Mouse (Mus musculus): ENCODE measurements at regions not wholly inside any gene's neighbourhood (a gene's known extent, or its start where the extent isn't known, plus 50 kb on each side); places are given as distances from the start of the nearest gene placed in this dataset.

- no peak for DNase-seq
Measured at GRCm38 (mm10) chr4:91180241-91181096, 220.1 kb downstream of the Elavl2 start.

- DNase-seq: no peak
Measured at GRCm38 (mm10) chr4:91164280-91165121, 236.1 kb downstream of the Elavl2 start.

GRCm38 (mm10) chr4:91157047-91157446 lies 243.5 kb downstream of the Elavl2 start:
- no peak for DNase-seq

GRCm38 (mm10) chr4:91144666-91145065 lies 255.9 kb downstream of the Elavl2 start:
- DNase-seq: no peak

- DNase-seq: no peak
Measured at GRCm38 (mm10) chr4:91143906-91144305, 256.7 kb downstream of the Elavl2 start.

GRCm38 (mm10) chr4:91135327-91135726 lies 265.3 kb downstream of the Elavl2 start:
- no peak for DNase-seq

GRCm38 (mm10) chr4:91132266-91132665 lies 268.3 kb downstream of the Elavl2 start:
- DNase-seq: peak; percentile 11

GRCm38 (mm10) chr4:91120277-91120676 lies 280.3 kb downstream of the Elavl2 start:
- no peak for DNase-seq

GRCm38 (mm10) chr4:91116807-91117609 lies 283.6 kb downstream of the Elavl2 start:
- no peak for DNase-seq

- no peak for DNase-seq
Measured at GRCm38 (mm10) chr4:91111684-91112681, 288.6 kb downstream of the Elavl2 start.

- DNase-seq: no peak
Measured at GRCm38 (mm10) chr4:91096086-91096485, 304.5 kb downstream of the Elavl2 start.

- peak; percentile 18 for DNase-seq
Measured at GRCm38 (mm10) chr4:91094382-91094781, 306.2 kb downstream of the Elavl2 start.

- DNase-seq: no peak
Measured at GRCm38 (mm10) chr4:91093885-91094284, 306.7 kb downstream of the Elavl2 start.

GRCm38 (mm10) chr4:91092323-91092722 lies 308.3 kb downstream of the Elavl2 start:
- no peak for DNase-seq

GRCm38 (mm10) chr4:91091910-91092309 lies 308.7 kb downstream of the Elavl2 start:
- no peak for DNase-seq

- no peak for DNase-seq
Measured at GRCm38 (mm10) chr4:91083950-91084349, 316.6 kb downstream of the Elavl2 start.

GRCm38 (mm10) chr4:91081447-91081846 lies 319.1 kb downstream of the Elavl2 start:
- no peak for DNase-seq

GRCm38 (mm10) chr4:91080620-91081441 lies 319.8 kb downstream of the Elavl2 start:
- no peak for DNase-seq

- no peak for DNase-seq
Measured at GRCm38 (mm10) chr4:91071263-91071662, 329.3 kb downstream of the Elavl2 start.

- no peak for DNase-seq
Measured at GRCm38 (mm10) chr4:91060933-91061332, 339.7 kb downstream of the Elavl2 start.

GRCm38 (mm10) chr4:91051913-91052312 lies 348.7 kb downstream of the Elavl2 start:
- no peak for DNase-seq

Measured in right cerebral cortex, adult 18-20 months (tissue).